Mouse (Mus musculus): ENCODE data around the gene Itgb3bp.
A peak's percentile ranks its signal among the peaks of the same experiment; 100 is the strongest.

Itgb3bp gene

GRCm38 (mm10) chr4:99931240-99931580 lies 1.6 kb upstream of the Itgb3bp start:
- DNase-seq, result no peak

- DNase-seq, result no peak
Measured at GRCm38 (mm10) chr4:99930518-99931239, 1.1 kb upstream of the Itgb3bp start.

- no peak for DNase-seq
Measured at GRCm38 (mm10) chr4:99929149-99929612, 432 bp downstream of the Itgb3bp start, which contains the start of gene Pgm1. Pgm1 (plus strand) TSS chr4:99929414.

- no peak for DNase-seq
Measured at GRCm38 (mm10) chr4:99928521-99928920, 1.1 kb downstream of the Itgb3bp start.

- DNase-seq, result no peak
Measured at GRCm38 (mm10) chr4:99926380-99926779, 3.2 kb downstream of the Itgb3bp start.

- DNase-seq, result no peak
Measured at GRCm38 (mm10) chr4:99913894-99914451, 15.6 kb downstream of the Itgb3bp start.

GRCm38 (mm10) chr4:99882405-99882804 lies 47.2 kb downstream of the Itgb3bp start:
- DNase-seq, result no peak

- DNase-seq, result no peak
Measured at GRCm38 (mm10) chr4:99881882-99882281, 47.7 kb downstream of the Itgb3bp start.

GRCm38 (mm10) chr4:99829094-99830073 lies 100.2 kb downstream of the Itgb3bp start, which contains the start of gene Efcab7:
Efcab7 (plus strand) TSS chr4:99829198.
- peak; percentile 88 for DNase-seq

- DNase-seq, result no peak
Measured at GRCm38 (mm10) chr4:99828739-99829093, 100.9 kb downstream of the Itgb3bp start.

GRCm38 (mm10) chr4:99828337-99828736 lies 101.3 kb downstream of the Itgb3bp start:
- no peak for DNase-seq

- no peak for DNase-seq
Measured at GRCm38 (mm10) chr4:99816697-99817460, 112.7 kb downstream of the Itgb3bp start.

- no peak for DNase-seq
Measured at GRCm38 (mm10) chr4:99792365-99792764, 137.2 kb downstream of the Itgb3bp start.

- no peak for DNase-seq
Measured at GRCm38 (mm10) chr4:99773041-99773440, 156.6 kb downstream of the Itgb3bp start.

GRCm38 (mm10) chr4:99770555-99770954 lies 159.1 kb downstream of the Itgb3bp start:
- no peak for DNase-seq

- DNase-seq, result no peak
Measured at GRCm38 (mm10) chr4:99766753-99767152, 162.9 kb downstream of the Itgb3bp start.

GRCm38 (mm10) chr4:99766303-99766702 lies 163.3 kb downstream of the Itgb3bp start:
- DNase-seq, result no peak

GRCm38 (mm10) chr4:99752426-99752825 lies 177.2 kb downstream of the Itgb3bp start:
- no peak for DNase-seq

GRCm38 (mm10) chr4:99739836-99740235 lies 189.8 kb downstream of the Itgb3bp start:
- DNase-seq, result no peak

GRCm38 (mm10) chr4:99725914-99726451 lies 203.6 kb downstream of the Itgb3bp start:
- DNase-seq, result no peak

- no peak for DNase-seq
Measured at GRCm38 (mm10) chr4:99724331-99724730, 205.3 kb downstream of the Itgb3bp start.

GRCm38 (mm10) chr4:99717905-99718304 lies 211.7 kb downstream of the Itgb3bp start:
- no peak for DNase-seq
